Mouse (Mus musculus): ENCODE results near the gene Nufip2. TPM values are rescaled to one million over a fixed set of nuclear protein-coding genes. Genes with fewer than 3 reads are reported as not detected.

Gene Nufip2
- polyA plus RNA-seq, 1 experiment = 9.3 TPM

- no peaks in the 10 kb centered on the region for H3K27me3 ChIP-seq (ENCODE audit: control insufficient read depth, insufficient read depth, insufficient read length)
- peak overlapping the region; percentile 13 for H3K4me2 ChIP-seq (ENCODE audit: low read depth)
- no peak for TF ChIP-seq SRF (IDR thresholded peaks at IDR 0.05; ENCODE audit: control insufficient read depth, insufficient read length, low read depth)
- TF ChIP-seq MYOD1 (IDR thresholded peaks at IDR 0.05; ENCODE audit: control insufficient read depth in 1 of 3, insufficient read length in 2 of 3, low read depth in 2 of 3) = no peak
- no peak for TF ChIP-seq MYOG (IDR thresholded peaks at IDR 0.05; ENCODE audit: control insufficient read depth in 1 of 3, insufficient read depth in 1 of 3, insufficient read length in 2 of 3, low read depth in 2 of 3)
- TF ChIP-seq CEBPB (IDR thresholded peaks at IDR 0.05; ENCODE audit: insufficient read depth, poor library complexity, severe bottlenecking) = no peak
- peak overlapping the region; percentile 95 for H3K4me3 ChIP-seq
- H3K79me2 ChIP-seq (ENCODE audit: control insufficient read depth, insufficient read depth) = peaks cover 51% of the 10 kb centered on the region
- peaks cover 18% of the 10 kb centered on the region for H3K36me3 ChIP-seq (ENCODE audit: control insufficient read depth, insufficient read depth)
- peak overlapping the region; percentile 91 for H3ac ChIP-seq (ENCODE audit: control insufficient read depth, insufficient read length)
Observed at GRCm38 (mm10) chr11:77686346-77686840, 438 bp downstream of the Nufip2 start.

- Histone ChIP-seq H3ac (ENCODE audit: control insufficient read depth, insufficient read length) (peak overlapping the region; percentile 91), H3K4me3 (peak overlapping the region; percentile 95), H3K36me3 (ENCODE audit: control insufficient read depth, insufficient read depth) (peaks cover 24% of the 10 kb centered on the region), H3K4me2 (ENCODE audit: low read depth) (no peak overlapping the region), H3K79me2 (ENCODE audit: control insufficient read depth, insufficient read depth) (peaks cover 57% of the 10 kb centered on the region), H3K27me3 (ENCODE audit: control insufficient read depth, insufficient read depth, insufficient read length) (no peaks in the 10 kb centered on the region)
- TF ChIP-seq MAX (IDR thresholded peaks at IDR 0.05; ENCODE audit: low read depth) (no peak), TCF3 (IDR thresholded peaks at IDR 0.05; ENCODE audit: insufficient read length, low read depth) (no peak), REST (IDR thresholded peaks at IDR 0.05; ENCODE audit: insufficient read depth, insufficient read length) (no peak), POLR2AphosphoS2 (IDR thresholded peaks at IDR 0.05; ENCODE audit: insufficient read length, low read depth) (peak; percentile 59), POLR2A (IDR thresholded peaks at IDR 0.05; ENCODE audit: insufficient read length, low read depth) (peak; percentile 39)
Observed at GRCm38 (mm10) chr11:77686841-77687540, 1.0 kb downstream of the Nufip2 start.

- Histone ChIP-seq H3K79me2 (ENCODE audit: control insufficient read depth, insufficient read depth) (peaks cover 63% of the 10 kb centered on the region), H3K27me3 (ENCODE audit: control insufficient read depth, insufficient read depth, insufficient read length) (no peaks in the 10 kb centered on the region), H3K4me3 (peak overlapping the region; percentile 95), H3ac (ENCODE audit: control insufficient read depth, insufficient read length) (peak overlapping the region; percentile 91), H3K36me3 (ENCODE audit: control insufficient read depth, insufficient read depth) (peaks cover 30% of the 10 kb centered on the region), H3K4me2 (ENCODE audit: low read depth) (peak overlapping the region; percentile 88)
- TF ChIP-seq REST (IDR thresholded peaks at IDR 0.05; ENCODE audit: insufficient read depth, insufficient read length) (no peak), MYOG (IDR thresholded peaks at IDR 0.05; ENCODE audit: control insufficient read depth in 1 of 3, insufficient read depth in 1 of 3, insufficient read length in 2 of 3, low read depth in 2 of 3) (no peak), MAX (IDR thresholded peaks at IDR 0.05; ENCODE audit: low read depth) (no peak), POLR2A (IDR thresholded peaks at IDR 0.05; ENCODE audit: insufficient read length, low read depth) (peak; percentile 11)
Observed at GRCm38 (mm10) chr11:77687541-77688131, 1.7 kb downstream of the Nufip2 start.

GRCm38 (mm10) chr11:77693026-77693425 is 7.1 kb downstream of the Nufip2 start:
- peaks cover 100% of the 10 kb centered on the region for H3K79me2 ChIP-seq (ENCODE audit: control insufficient read depth, insufficient read depth)
- no peak overlapping the region for H3K4me2 ChIP-seq (ENCODE audit: low read depth)
- no peaks in the 10 kb centered on the region for H3K27me3 ChIP-seq (ENCODE audit: control insufficient read depth, insufficient read depth, insufficient read length)
- TF ChIP-seq TCF12 (IDR thresholded peaks at IDR 0.05; ENCODE audit: insufficient read depth, poor library complexity, severe bottlenecking) (no peak), SRF (IDR thresholded peaks at IDR 0.05; ENCODE audit: control insufficient read depth, insufficient read length, low read depth) (no peak), CEBPB (IDR thresholded peaks at IDR 0.05; ENCODE audit: insufficient read depth, poor library complexity, severe bottlenecking) (no peak), POLR2A (IDR thresholded peaks at IDR 0.05; ENCODE audit: insufficient read length, low read depth) (no peak), TCF3 (IDR thresholded peaks at IDR 0.05; ENCODE audit: insufficient read length, low read depth) (no peak), E2F4 (IDR thresholded peaks at IDR 0.05; ENCODE audit: insufficient read depth) (no peak), POLR2AphosphoS2 (IDR thresholded peaks at IDR 0.05; ENCODE audit: insufficient read length, low read depth) (no peak), USF1 (IDR thresholded peaks at IDR 0.05; ENCODE audit: low read depth) (no peak), MAX (IDR thresholded peaks at IDR 0.05; ENCODE audit: low read depth) (no peak), REST (IDR thresholded peaks at IDR 0.05; ENCODE audit: insufficient read depth, insufficient read length) (no peak), MYOD1 (IDR thresholded peaks at IDR 0.05; ENCODE audit: control insufficient read depth in 1 of 3, insufficient read length in 2 of 3, low read depth in 2 of 3) (no peak)
- peaks cover 69% of the 10 kb centered on the region for H3K36me3 ChIP-seq (ENCODE audit: control insufficient read depth, insufficient read depth)
- H3ac ChIP-seq (ENCODE audit: control insufficient read depth, insufficient read length) = no peak overlapping the region
- no peak overlapping the region for H3K4me3 ChIP-seq

GRCm38 (mm10) chr11:77697232-77697631 is 11.3 kb downstream of the Nufip2 start:
- H3K79me2 ChIP-seq (ENCODE audit: control insufficient read depth, insufficient read depth) = peaks cover 100% of the 10 kb centered on the region
- H3K4me3 ChIP-seq = no peak overlapping the region
- no peak overlapping the region for H3ac ChIP-seq (ENCODE audit: control insufficient read depth, insufficient read length)
- H3K4me2 ChIP-seq (ENCODE audit: low read depth) = no peak overlapping the region
- no peaks in the 10 kb centered on the region for H3K27me3 ChIP-seq (ENCODE audit: control insufficient read depth, insufficient read depth, insufficient read length)
- peaks cover 61% of the 10 kb centered on the region for H3K36me3 ChIP-seq (ENCODE audit: control insufficient read depth, insufficient read depth)
- TF ChIP-seq MYOD1 (IDR thresholded peaks at IDR 0.05; ENCODE audit: control insufficient read depth in 1 of 3, insufficient read length in 2 of 3, low read depth in 2 of 3) (no peak), E2F4 (IDR thresholded peaks at IDR 0.05; ENCODE audit: insufficient read depth) (no peak), MYOG (IDR thresholded peaks at IDR 0.05; ENCODE audit: control insufficient read depth in 1 of 3, insufficient read depth in 1 of 3, insufficient read length in 2 of 3, low read depth in 2 of 3) (no peak), SRF (IDR thresholded peaks at IDR 0.05; ENCODE audit: control insufficient read depth, insufficient read length, low read depth) (no peak), CEBPB (IDR thresholded peaks at IDR 0.05; ENCODE audit: insufficient read depth, poor library complexity, severe bottlenecking) (no peak), POLR2AphosphoS2 (IDR thresholded peaks at IDR 0.05; ENCODE audit: insufficient read length, low read depth) (no peak), TCF12 (IDR thresholded peaks at IDR 0.05; ENCODE audit: insufficient read depth, poor library complexity, severe bottlenecking) (no peak), USF1 (IDR thresholded peaks at IDR 0.05; ENCODE audit: low read depth) (no peak), TCF3 (IDR thresholded peaks at IDR 0.05; ENCODE audit: insufficient read length, low read depth) (no peak), MAX (IDR thresholded peaks at IDR 0.05; ENCODE audit: low read depth) (no peak), POLR2A (IDR thresholded peaks at IDR 0.05; ENCODE audit: insufficient read length, low read depth) (no peak), REST (IDR thresholded peaks at IDR 0.05; ENCODE audit: insufficient read depth, insufficient read length) (no peak)
